Comparison of ENCODE assay signal across 8 mouse cellular contexts in genomic region chr5:66677411-66678345, GRCm38 (mm10). TPM values are rescaled to one million over a fixed set of nuclear protein-coding genes. Genes with fewer than 3 reads are reported as not detected.
DNase-seq lines count a peak whose midpoint lies in the region; ATAC-seq and TF ChIP-seq lines count a peak whose summit lies in the region.

No protein-coding gene starts in this region.

- WGBS in heart, embryonic 10.5 days: 76% methylated on average over 21 of the region's 21 CpGs
- 54% methylated on average over 21 of the region's 21 CpGs for WGBS in hindbrain, embryonic 16.5 days

- ATAC-seq in hindbrain, embryonic 16.5 days: no peak
- no peak for ATAC-seq in inflammation-experienced regulatory T-cells, adult 6 months

- no peak overlapping the region for H3K27ac ChIP-seq in heart, embryonic 10.5 days
- H3K27ac ChIP-seq in CH12.LX (ENCODE audit: insufficient read depth, low read depth): no peak overlapping the region
- no peak overlapping the region for H3K27ac ChIP-seq in hindbrain, embryonic 16.5 days (ENCODE audit: low read depth, low read length)

- H3K4me3 ChIP-seq in heart, embryonic 10.5 days: peak overlapping the region; percentile 76; the same call in 1 of the 2 replicates
- no peak overlapping the region for H3K4me3 ChIP-seq in CH12.LX (replicated peaks in 1 of 3; ENCODE audit: low read depth in 2 of 3, low read length in 2 of 3, poor library complexity in 1 of 3)
- H3K4me3 ChIP-seq in hindbrain, embryonic 16.5 days (ENCODE audit: low read length): peak overlapping the region; percentile 80

- H3K27me3 ChIP-seq in heart, embryonic 10.5 days (ENCODE audit: insufficient read depth, poor library complexity, severe bottlenecking): peaks cover 32% of the 10 kb centered on the region
- no peaks in the 10 kb centered on the region for H3K27me3 ChIP-seq in CH12.LX (replicated peaks)
- H3K27me3 ChIP-seq in hindbrain, embryonic 16.5 days (replicated peaks; ENCODE audit: control insufficient read depth, insufficient read depth, low read length): no peaks in the 10 kb centered on the region

- TF ChIP-seq RAD21 in CH12.LX (IDR thresholded peaks at IDR 0.05; ENCODE audit: low read depth, low read length): no peak

- no peak overlapping the region for H3K4me2 ChIP-seq in CH12.LX (ENCODE audit: insufficient read depth, low read depth, poor library complexity, severe bottlenecking)
- peak overlapping the region; percentile 84 for H3K4me2 ChIP-seq in hindbrain, embryonic 16.5 days (ENCODE audit: low read length)

- TF ChIP-seq EP300 in CH12.LX (IDR thresholded peaks at IDR 0.05; ENCODE audit: low read length): no peak

- intact Hi-C loops in heart, postnatal 14 days (cut with DNase I): loop anchor here (5.0 kb wide), 1 partner anchor 55 kb away; no protein-coding TSS in a partner anchor

- no peaks in the 10 kb centered on the region for H3K9me3 ChIP-seq in heart, embryonic 10.5 days
- H3K9me3 ChIP-seq in CH12.LX (replicated peaks; ENCODE audit: low read length): peaks cover 4% of the 10 kb centered on the region
- H3K9me3 ChIP-seq in hindbrain, embryonic 16.5 days (ENCODE audit: control insufficient read depth, low read length): no peaks in the 10 kb centered on the region

- peaks cover 8% of the 10 kb centered on the region; the same call in 1 of the 2 replicates for H3K36me3 ChIP-seq in heart, embryonic 10.5 days
- H3K36me3 ChIP-seq in CH12.LX (replicated peaks in 1 of 2; ENCODE audit: control insufficient read depth in 1 of 2, insufficient read depth in 1 of 2, low read length in 1 of 2): no peaks in the 10 kb centered on the region
- peaks cover 18% of the 10 kb centered on the region for H3K36me3 ChIP-seq in hindbrain, embryonic 16.5 days (ENCODE audit: control insufficient read depth, insufficient read depth, low read length)

- dilution Hi-C loops in CH12.LX (cut with MboI; ENCODE audit: extremely low pct_ligation_motif_present, extremely low pct_unique_long_range_greater_than_20kb, low sequenced_read_pairs): no loop called here

- peak in 1 of 2 experiments; percentile 10; a peak in 1 of 4 replicates for TF ChIP-seq CTCF in CH12.LX (conservative IDR thresholded peaks at IDR 0.05 in 1 of 2, IDR thresholded peaks at IDR 0.05 in 1 of 2; ENCODE audit: low read depth in 2 of 2, low read length in 2 of 2)

- peaks cover 35% of the 10 kb centered on the region for H3K4me1 ChIP-seq in heart, embryonic 10.5 days
- peaks cover 0 to 12% of the 10 kb centered on the region in 2 experiments; a peak in 2 of 4 replicates for H3K4me1 ChIP-seq in CH12.LX (ENCODE audit: control insufficient read depth in 1 of 2, insufficient read depth in 2 of 2)
- peaks cover 23% of the 10 kb centered on the region for H3K4me1 ChIP-seq in hindbrain, embryonic 16.5 days (ENCODE audit: control insufficient read depth, insufficient read depth, low read depth, low read length)

- no peak for TF ChIP-seq POLR2A in CH12.LX (IDR thresholded peaks at IDR 0.05; ENCODE audit: low read depth, low read length)

- no peak for DNase-seq in heart, embryonic 10.5 days (ENCODE audit: low spot score)
- no peak for DNase-seq in heart, postnatal 14 days
- DNase-seq in CH12.LX (ENCODE audit: extremely low read depth): peak; percentile 62
- DNase-seq in cerebellum, adult 9-10 months: peak; percentile 56
- DNase-seq in right cerebral cortex, postnatal 10 days (ENCODE audit: low spot score in 2 of 2): peak; percentile 65 to 68
- no peak for DNase-seq in spleen, adult 18-20 months

- in situ Hi-C loops in CH12.LX (cut with MboI; ENCODE audit: low pct_ligation_motif_present, low pct_unique_long_range_greater_than_20kb, low sequenced_read_pairs): no loop called here

- no peak overlapping the region for H3K9ac ChIP-seq in CH12.LX (ENCODE audit: insufficient read depth, low read depth)
- peak overlapping the region; percentile 84 for H3K9ac ChIP-seq in hindbrain, embryonic 16.5 days (ENCODE audit: low read depth, low read length)

- no peaks in the 10 kb centered on the region for H3K79me2 ChIP-seq in CH12.LX (replicated peaks; ENCODE audit: control insufficient read depth, extremely low read depth, insufficient read depth, poor library complexity, severe bottlenecking)

TF ChIP-seq in CH12.LX, 34 proteins besides CTCF, POLR2A, EP300 and RAD21:
- no peak for TF ChIP-seq PAX5 (IDR thresholded peaks at IDR 0.05; ENCODE audit: low read length)

RNA-seq across cellular contexts. Expression of gene Uchl1, which starts 1.8 kb away (rescaled TPM):
- polyA plus RNA-seq in heart, embryonic 10.5 days (2016; fragmentation: Nextera tagmentation; extraction: Ambion mirVana): 93.3 and 116 TPM in 2 replicates
- 10 to 100 TPM; 13.8 to 14.1 TPM for total RNA-seq in heart, postnatal 14 days (2021)
- not detected in 2 replicates for total RNA-seq in CH12.LX (2012; rRNA removed)
- not detected in 2 replicates for total RNA-seq in CH12.LX (2014; rRNA removed)
- polyA plus RNA-seq in CH12.LX (2012; ENCODE audit: insufficient read length, low read depth): not detected in 2 replicates
- polyA plus RNA-seq in hindbrain, embryonic 16.5 days (2015; fragmentation: Nextera tagmentation; extraction: Ambion mirVana): 1,720 and 1,858 TPM in 2 replicates
- under 1 TPM in 1 of 3 experiments, not detected in 2; 0.87 TPM for polyA plus RNA-seq in inflammation-experienced regulatory T-cells, adult 6 months (2017; shearing (Covaris generic))

RNA-seq across cellular contexts. Expression of gene Apbb2, which starts 59.1 kb away (rescaled TPM):
- 25.1 and 28.9 TPM in 2 replicates for polyA plus RNA-seq in heart, embryonic 10.5 days (2016; fragmentation: Nextera tagmentation; extraction: Ambion mirVana)
- total RNA-seq in heart, postnatal 14 days (2021): 10 to 100 TPM; 48.0 to 55.1 TPM
- 0.17 and 0.34 TPM in 2 replicates for total RNA-seq in CH12.LX (2012; rRNA removed)
- 0.28 and 0.40 TPM in 2 replicates for total RNA-seq in CH12.LX (2014; rRNA removed)
- polyA plus RNA-seq in CH12.LX (2012; ENCODE audit: insufficient read length, low read depth): 0.34 and 0.76 TPM in 2 replicates
- 97.0 and 114 TPM in 2 replicates for polyA plus RNA-seq in hindbrain, embryonic 16.5 days (2015; fragmentation: Nextera tagmentation; extraction: Ambion mirVana)
- polyA plus RNA-seq in inflammation-experienced regulatory T-cells, adult 6 months (2017; shearing (Covaris generic)): under 1 TPM; 0.42 to 0.80 (median 0.55) TPM

Comparison
In these comparisons a context has a peak if more than half of its experiments do, and no peak if none do; other contexts are left out.
1. DNase-seq: peak in CH12.LX (single experiment), cerebellum, adult 9-10 months (single experiment) and right cerebral cortex, postnatal 10 days (2 of 2); none in heart, embryonic 10.5 days (single experiment), heart, postnatal 14 days (0 of 2) and spleen, adult 18-20 months (0 of 2).
2. H3K4me3 ChIP-seq: peak in heart, embryonic 10.5 days (single experiment) and hindbrain, embryonic 16.5 days (single experiment); none in CH12.LX (0 of 3).
3. RNA of gene Uchl1, which starts 1.8 kb away (polyA plus RNA-seq): 1,720 to 1,858 TPM in hindbrain, embryonic 16.5 days and 93.3 to 116 TPM in heart, embryonic 10.5 days; 0.87 TPM in inflammation-experienced regulatory T-cells, adult 6 months and not detected in CH12.LX; every median in the first group is over 10 times any median in the second.
4. RNA of gene Apbb2, which starts 59.1 kb away (polyA plus RNA-seq): 97.0 to 114 TPM in hindbrain, embryonic 16.5 days and 25.1 to 28.9 TPM in heart, embryonic 10.5 days; 0.42 to 0.80 TPM in inflammation-experienced regulatory T-cells, adult 6 months and 0.34 to 0.76 TPM in CH12.LX; every median in the first group is over 10 times any median in the second.